Mouse (Mus musculus) layer of hippocampus, adult 9-11 months (tissue): ENCODE measurements at regions not wholly inside any gene's neighbourhood (a gene's known extent, or its start where the extent isn't known, plus 50 kb on each side); places are given as distances from the start of the nearest gene placed in this dataset.

Experiments used
- DNase-seq: peaks from one replicate; pipeline ENCODE4 v3.0.0; 2022

DNA sequence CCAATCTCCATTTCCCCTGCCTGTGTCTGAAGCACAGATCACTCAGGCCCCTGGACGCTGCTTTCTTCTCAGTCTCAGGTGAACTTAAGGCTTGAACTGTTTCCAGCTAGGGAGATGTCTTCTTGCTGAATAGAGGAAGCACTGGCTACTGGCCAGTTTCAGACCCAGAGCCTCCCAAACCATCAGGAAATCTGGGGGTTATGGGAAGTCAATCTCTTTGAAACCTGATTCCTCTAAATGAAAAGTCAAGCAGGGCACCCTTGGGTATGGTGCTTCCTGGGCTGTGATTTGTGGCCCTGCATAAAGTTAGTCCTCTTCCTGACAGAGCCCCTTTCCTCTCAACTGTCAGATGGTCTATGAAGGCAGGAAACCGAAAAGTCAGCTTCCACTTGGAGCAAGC, 208.2 kb downstream of the Sptssa start:
- no peak for DNase-seq

DNA sequence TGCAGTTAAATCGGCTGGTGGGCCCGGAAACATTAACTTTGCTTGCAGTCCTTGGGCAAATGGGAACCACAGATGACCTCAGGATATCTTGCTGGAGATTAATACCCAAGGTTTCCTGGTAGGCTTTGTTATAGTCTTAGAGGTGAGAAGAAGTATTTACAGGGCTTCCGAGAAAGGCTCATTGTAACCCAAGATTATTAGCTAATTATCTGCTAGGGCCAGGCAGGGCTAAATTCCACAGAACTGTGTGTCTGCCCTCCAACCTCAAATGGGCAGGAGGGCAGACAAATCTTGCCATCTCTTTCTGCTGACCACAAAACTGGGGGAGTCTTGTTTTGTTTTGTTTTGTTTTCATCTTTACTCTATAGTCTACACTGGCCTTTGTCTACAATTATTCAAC, 209.0 kb downstream of the Sptssa start:
- DNase-seq = no peak

DNA sequence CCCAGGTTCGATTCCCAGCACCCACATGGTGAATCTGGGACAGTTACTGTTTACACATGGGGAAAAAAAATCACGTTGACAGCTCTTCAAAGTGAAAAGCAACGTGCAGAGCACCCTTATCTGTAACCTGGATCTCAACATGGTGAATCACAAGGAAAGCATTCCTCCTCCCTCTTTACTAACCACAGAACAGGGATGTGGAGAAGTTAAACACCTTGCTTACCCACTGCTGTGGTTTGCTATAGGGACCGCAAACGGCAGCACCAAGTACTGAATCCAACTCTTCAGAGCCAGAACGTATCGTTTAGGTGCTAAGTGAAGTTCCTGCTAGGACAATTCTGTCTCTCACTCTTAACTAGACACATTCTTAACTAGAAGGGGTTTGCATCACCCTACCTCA, 210.0 kb downstream of the Sptssa start:
- no peak for DNase-seq

DNA sequence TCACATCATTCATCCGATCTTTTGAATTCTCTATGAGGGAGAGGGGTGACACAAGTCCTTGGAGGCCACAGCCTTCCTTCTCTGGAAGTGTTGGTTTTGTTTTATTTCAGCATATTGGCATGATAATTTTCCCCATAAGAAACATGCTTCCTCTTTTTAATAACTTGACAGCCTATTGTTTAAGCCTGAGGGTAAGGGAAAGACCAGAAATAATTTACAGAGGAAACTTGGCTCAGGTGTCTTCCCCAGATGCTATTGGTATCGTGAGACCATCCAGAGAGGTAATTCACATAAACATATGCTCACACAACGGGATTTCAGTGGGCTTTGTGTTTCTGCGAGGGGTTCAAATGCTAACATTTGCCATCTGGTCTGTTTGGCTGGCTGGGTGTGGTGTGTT, 212.0 kb downstream of the Sptssa start:
- DNase-seq = no peak

DNA sequence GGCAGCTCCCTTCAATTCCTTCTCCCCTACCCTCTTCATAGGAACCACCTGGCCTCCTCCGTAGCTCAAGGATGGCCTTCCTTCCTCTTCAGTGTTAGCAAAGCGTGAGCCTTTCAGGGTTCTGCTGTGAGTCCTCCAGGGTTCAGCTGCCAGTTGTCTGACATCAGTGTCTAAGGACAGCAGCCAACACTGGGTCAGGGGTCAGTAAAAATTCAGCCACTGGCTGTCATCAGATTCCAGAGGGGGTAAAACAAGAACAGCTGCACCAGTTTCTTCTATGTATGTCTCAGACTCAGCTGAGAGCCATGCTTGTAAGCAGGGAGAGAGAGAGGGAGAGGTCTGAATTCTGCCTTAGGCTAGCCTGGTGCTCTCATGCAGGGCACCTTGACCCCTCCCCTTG, 213.1 kb downstream of the Sptssa start:
- DNase-seq = no peak

DNA sequence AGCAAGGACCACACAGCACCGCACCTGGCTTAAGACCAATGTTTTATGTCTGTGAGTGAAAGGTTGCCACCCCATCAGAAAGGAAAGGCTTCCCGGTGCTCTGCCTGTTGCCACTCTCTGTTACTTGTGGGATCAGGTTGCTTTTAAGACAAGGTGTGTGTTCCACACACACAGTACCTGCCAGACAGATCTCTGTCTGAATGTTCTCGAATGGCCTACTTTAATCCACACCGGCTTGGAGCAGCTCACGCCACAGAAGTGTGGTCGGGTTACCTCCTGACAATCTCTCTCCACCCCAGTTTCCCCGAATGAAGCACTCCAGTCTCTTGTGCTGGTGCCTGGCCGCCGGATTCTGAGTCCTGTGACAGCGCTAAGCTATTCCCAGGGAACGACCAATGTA, 214.0 kb downstream of the Sptssa start:
- DNase-seq = no peak

DNA sequence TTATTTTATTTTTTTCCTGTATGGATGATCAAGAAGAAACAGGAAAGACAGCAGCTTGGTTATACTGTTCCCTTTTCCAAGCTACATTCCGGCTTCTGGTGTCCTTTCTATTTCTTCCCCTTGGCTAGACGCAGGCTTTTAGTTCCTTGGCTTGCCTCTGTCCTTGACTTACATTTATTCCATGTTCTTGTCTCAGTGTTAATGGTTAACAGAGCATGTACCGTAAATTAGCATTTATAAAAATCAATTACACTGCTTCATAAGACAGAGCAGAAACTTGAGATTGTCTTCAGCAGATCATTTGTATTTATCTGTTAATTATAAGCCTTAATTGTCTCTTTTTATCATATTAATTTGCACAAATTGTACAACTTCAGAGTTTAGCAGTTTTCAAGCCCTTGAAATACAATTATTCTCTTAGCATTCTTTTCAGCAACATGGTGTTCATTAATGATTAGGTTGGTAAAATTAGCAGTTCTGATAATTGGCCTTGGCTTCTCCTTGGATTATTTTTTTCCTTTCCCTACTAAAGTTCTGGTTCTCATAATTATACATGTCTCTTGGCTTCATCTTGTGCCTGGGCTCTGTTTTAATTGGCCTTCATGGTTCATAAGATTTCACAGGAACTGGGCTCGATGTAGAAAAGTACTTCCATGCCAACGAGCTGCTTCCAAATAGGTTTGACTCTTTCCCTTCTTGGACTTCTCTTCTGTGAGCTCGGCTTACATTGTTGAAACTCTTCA, 215.4 kb downstream of the Sptssa start:
- DNase-seq = no peak

DNA sequence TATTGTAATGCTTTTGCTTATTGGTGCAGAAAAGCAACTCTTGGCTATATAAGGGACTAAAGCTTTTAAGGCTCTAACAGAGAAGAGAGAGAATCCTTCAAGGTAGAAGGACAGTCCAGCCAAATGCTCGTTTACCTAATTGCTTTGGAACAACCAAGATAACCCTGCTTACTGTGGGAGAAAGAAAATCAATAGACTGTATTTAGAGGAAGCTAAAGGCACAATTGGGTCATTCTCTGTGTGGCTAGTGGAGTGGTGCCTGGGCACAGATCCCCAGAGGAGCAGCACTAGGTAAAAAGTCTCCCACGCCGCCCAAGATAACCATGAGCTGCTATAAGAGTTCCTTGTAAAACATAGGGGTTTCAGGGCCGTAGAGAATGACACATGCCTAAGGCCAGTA, 217.6 kb downstream of the Sptssa start:
- no peak for DNase-seq

DNA sequence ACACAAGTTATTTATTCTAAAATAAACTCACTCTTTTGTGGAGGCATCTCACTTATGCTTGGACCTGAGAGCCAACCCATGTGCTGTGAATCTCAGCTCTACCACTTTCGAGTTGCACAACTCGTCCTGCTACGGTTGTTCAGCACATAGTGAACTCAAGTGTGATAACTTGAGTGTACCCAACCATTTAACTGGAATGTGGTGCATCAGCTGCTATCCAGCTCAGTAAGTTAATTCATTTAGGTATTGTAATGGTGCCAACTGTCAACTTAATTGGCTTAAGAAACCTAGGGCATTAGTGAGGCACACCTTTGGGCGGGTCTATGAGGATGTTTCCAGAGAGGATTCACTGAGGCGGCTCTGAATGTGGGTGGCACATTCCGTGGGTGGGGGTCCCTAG, 221.6 kb upstream of the Egln3 start:
- no peak for DNase-seq

DNA sequence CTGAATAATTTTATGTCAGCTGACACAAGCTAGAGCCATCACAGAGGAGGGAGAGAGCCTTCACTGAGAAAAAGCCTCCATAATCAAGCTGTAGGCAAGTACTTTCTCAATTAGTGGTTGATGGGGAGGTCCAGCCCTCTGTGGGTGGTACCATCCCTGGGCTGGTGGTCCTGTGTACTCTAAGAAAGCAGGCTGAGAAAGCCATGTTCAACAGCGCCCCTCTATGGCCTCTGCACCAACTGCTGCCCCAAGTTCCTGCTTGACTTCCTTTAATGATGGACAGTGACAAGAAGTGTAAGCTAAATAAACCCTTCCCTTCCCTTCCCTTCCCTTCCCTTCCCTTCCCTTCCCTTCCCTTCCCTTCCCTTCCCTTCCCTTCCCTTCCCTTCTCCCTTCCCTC, 211.2 kb upstream of the Egln3 start:
- DNase-seq = no peak

DNA sequence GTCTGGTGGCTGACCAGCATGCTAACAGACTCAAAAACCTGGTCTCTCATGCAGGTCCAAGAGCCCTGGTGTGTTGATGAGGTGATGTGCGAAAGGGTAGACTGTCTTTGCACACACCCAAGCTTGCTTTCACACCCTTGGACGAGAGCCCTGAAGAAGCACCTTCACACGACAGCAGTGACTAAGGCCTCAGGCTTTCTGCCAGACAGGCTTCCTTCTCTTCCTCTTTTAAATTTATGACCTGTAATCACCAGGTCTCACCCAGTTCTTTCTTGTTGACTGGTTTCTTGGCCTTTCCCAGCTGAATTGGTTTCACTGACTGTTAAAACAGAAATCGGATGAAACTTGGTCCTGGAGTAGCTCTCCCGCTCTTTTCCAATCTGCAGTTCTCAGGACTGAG, 210.5 kb upstream of the Egln3 start:
- no peak for DNase-seq

DNA sequence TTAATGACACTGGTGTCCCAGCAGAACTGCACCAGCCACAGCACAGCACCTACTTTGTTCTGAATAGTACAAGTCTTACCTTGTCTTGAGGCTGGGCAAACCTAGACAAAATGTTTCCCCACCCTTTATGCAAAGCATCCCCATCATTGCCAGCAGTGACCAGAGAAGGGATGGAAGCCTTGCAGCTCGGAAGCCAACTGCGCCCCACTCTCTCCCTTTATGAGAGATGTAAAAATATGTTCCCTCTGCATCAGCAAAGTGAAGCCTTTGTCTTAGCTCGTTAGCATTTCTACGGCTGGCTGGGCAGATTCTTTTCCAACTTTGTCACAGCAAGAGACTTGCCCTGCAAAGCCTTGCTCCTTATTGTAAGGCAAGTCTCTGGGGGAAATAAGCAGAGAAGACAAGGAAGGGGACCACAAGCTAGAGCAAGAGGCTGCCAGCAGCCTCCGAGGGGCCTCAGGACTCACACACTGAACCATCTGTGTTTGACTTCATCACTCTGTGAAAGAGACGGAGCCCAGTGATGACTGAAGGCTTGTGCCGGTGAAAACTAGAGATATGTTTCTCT, 206.5 kb upstream of the Egln3 start:
- no peak for DNase-seq

DNA sequence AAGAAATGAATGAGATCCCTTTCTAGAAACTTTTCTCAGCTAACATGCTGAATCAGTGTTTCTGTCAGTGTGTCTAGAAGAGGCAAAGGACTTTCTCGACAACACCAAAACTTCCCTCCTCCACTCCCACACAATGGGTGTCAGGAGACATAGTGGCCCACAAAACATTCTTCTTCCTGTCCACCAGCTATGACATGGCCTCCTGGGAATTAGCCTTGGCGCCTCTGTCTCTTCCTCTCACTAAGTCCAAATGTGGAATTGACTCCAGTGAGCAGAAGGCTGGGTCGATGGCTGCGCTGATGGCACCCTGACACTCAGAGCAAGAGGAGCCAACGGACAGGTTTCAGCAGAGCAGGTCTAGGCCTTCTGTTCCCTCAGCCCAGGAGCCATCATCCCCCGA, 205.2 kb upstream of the Egln3 start:
- DNase-seq = no peak

DNA sequence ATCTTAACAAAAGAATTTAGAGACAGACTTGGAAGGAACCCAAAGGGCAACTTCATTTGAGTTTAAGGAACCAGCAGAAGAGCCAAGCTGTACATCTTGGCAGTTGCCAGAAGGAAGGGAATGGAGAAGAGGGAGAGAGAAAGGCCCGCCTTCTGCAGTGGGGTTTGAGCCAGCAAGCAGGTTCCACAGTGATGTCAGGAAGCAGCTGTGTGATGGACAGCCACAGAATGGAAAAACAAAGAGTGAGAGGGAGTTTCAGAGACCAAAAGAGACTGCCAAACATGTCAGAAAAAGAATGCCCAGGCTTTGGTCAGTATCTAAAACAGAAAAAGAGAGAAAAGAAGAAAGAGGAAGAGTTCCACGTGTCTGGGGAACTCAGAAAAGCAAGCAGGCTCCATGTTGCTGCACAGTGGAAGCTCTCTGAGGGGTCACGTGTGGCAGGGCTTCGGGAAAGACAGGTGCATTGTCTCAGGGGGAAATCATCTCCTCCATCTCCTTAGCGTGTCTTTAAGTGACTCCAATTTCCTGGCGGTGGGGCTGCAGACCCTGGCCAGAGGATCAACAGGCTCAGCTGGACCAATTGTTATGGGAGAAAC, 203.7 kb upstream of the Egln3 start:
- no peak for DNase-seq

DNA sequence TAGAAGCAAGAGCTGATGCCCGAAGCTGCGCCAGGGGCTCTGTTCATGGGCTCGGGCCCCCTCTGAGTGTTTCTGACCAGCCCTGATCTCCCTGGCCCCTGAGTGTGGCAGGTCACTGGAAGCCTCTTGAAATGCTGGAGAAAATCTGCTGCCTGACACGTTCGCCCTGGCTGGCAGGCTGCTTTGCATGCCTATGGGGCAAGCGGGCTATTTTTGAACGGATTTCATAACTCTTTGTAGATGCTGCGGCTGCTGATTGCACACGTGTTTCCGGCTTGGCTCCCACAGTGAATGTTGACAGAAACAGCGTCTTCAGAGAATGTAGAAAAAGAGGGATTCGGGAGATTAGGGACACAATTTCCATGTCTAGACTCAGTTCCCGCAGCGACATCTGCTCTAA, 201.4 kb upstream of the Egln3 start:
- DNase-seq = peak; percentile 87

DNA sequence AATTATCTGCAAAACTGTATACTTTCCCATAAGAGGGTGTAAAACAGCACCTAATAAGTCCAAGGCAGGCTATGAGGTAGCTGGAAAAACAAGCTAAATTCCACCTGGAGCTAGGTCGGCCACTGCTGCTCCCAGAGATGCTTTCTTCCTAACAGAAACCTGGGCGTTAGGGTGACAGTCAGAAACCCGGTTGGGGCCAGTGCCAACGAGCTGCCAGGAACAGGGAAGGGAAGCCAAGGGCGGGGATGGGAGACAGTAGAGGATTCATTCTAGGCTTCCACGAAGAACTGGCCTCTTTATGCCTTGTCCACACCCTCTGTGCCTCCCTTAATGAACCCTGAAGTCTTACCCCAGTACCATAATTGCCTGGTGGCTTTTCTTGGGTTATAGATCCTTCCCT, 198.9 kb upstream of the Egln3 start:
- no peak for DNase-seq

DNA sequence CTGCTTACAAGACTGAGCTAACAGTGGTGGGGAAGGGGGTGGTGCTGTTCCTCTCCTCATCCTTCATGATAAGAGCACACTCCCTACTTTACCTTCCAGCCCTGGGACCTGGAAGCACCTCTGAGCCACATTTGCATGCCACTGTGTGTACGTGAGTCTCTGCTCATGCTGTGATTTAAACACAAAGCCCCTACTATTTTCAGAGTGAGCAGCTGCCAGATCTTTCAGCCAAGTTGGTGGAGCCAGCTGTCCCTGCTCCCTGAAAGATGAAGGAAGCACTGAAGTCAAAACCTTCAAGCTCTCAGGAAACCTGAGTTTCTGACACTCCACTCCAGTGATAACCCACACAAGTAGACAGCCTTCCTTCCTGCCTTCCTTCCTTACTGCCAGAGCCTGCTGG, 198.0 kb upstream of the Egln3 start:
- no peak for DNase-seq

DNA sequence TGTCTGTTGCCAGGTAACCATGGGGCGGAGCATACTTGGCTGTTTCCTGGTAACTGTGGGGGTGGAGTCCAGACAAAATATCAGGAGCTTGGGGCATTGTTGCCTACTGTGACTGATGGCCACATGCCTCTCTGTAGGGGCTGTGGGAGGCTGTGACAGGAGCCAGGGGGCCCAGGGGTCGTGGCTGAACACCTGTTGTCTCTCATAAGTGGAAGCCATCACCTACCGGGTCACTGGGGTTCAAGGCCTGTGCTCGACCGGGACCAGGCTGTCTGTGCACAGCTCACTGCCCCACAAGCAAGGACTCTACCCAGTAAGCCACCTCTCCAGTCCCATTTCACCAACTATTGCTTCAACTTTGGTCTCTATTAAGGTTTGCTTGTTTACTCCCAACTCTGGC, 196.4 kb upstream of the Egln3 start:
- DNase-seq = no peak

DNA sequence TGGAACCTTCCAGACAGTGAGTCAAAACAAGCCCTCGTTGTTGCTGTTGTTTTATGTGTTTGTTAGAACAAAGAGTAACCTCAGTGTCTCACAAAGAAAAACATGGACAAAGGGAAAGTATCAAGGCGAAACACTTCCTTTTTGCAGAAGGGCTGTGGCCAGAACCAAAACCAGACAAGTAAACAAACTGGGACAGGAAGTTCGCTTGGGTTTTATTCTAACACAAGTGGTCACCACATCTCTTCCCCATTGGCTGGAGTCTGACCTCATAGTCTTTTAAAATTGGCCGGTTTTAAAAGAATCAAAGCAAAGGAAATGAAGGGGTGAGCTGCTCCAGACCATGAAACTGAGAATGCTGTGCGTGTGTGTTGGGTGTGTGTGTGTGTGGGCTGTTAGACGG, 194.4 kb upstream of the Egln3 start:
- DNase-seq = peak; percentile 71

DNA sequence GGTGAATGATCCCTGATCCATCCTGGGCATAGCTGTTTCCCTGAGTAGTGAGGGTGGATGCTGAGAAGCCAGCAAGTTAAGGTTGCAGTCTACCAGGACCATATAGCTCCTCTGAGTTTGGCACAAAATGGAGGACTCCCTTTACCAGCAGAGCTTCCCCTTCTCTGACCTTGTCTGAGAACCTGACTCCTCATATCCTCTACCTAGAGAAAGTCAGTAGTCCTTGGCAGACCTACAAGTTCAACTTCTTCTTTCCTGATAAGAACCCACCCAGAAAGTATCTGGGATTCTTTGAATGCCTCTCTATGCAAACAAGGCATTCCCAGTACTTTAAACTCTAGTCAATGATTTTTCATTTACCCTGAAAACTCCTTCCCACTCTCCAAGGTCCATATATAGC, 193.3 kb upstream of the Egln3 start:
- no peak for DNase-seq

DNA sequence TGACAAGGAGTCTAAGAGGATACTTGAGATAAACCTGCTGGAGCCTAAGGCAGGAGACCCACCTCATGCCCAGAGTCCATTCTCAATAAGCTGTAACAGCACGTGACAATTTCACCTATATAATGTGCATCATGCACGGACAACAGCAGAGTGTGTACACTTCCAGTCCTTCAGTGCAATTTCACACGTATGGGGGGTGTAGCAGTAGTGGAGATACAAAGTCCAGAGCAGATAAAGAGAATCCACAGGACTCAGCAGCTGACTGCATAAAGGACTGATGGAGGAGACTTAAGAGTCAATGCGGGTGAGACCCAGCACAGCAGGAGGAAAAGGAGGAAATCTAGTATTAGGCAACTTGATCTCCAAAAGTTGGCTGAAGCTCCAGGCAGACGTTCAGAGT, 192.7 kb upstream of the Egln3 start:
- DNase-seq = no peak

DNA sequence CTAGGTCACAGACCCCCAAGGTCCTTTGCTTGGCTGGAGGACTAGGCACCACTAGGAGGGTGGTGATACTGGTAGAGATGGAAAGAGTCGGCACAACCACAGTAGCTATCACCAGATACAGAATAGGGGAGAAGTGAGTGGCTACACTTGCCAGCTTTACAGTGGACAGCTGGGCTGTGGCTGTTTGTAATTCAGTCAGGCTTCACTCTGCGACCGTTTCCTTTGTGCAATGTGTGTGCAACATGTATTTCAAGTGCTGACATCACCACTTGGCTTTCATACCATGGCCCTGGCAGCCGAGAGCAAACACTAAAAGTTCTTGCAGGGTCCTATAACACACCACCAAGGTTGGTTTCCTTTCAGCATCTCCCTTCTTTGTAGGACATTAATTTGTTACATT, 181.7 kb upstream of the Egln3 start:
- no peak for DNase-seq

DNA sequence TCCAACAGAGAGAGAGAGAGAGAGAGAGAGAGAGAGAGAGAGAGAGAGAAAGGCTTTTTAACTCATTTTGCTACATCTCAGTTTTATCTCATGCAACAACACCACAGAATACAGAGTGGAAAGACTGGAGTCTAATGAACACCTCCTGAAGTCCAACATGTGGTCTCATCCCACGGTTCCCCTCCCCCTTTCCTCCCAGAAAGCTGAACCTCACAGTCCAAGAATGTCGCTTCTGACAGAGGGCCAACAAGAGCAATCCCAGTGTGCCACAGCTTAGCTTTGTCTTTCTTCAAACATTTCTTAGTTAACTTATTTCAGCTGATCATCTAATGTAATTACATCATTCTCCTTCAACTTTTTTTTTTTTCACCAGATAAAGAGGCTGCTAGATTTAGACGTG, 180.5 kb upstream of the Egln3 start:
- no peak for DNase-seq

DNA sequence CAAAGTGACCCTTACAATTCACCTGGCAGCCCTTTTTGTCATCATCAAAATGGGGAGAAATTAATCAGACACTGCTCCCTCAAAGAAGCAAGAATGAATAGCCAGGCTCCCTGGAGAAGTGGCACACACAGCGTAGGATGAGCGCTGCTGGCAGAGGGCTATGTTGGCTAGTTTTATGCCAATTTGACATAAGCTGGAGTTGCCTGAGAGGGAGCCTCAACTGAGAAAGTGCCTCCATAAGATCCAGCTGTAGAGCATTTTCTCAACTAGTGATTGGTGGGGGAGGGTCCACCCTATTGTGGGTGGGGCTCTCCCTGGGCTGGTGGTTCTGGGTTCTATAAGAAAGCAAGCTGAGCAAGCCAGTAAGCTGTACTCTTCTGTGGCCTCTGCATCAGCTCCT, 179.3 kb upstream of the Egln3 start:
- no peak for DNase-seq

DNA sequence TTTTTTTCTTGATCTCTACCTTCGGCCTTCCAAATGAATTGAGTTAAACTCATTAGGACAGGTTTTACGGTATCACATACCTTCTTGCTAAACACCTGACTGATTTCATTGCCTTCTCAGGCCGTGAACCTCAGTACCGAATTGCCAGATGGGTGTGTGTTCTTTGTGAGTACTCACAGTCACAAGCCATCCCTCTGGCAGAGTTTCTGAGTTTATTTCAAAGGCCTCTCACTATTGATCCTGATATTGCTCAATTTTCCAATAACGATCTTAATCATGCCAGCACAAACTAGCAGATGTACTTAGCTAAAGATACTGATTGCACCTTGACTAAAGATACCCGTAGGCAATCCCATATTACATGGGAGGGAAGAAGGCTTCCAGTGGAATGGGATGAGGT, 178.4 kb upstream of the Egln3 start:
- DNase-seq = no peak
